Mouse (Mus musculus) forebrain, embryonic 12.5 days (tissue): ENCODE results near the gene Rprd1b. TPM values are rescaled to one million over a fixed set of nuclear protein-coding genes. Genes with fewer than 3 reads are reported as not detected.

Source experiments
- ATAC-seq: fragments of 200-750 bp; cut with Nextera tagmentation; 2 replicates; pipeline ENCODE4 v1.8.0; 2017; ENCODE audit warnings: moderate TSS enrichment; ENCODE audit not compliant: low FRiP score
- H3K27ac ChIP-seq: fragments of 300-500 bp; sonication (generic); 2 replicates; pipeline ENCODE4 v1.5.1; 2016; ENCODE audit warnings: mild to moderate bottlenecking
- H3K27me3 ChIP-seq: fragments of 300-500 bp; sonication (generic); 2 replicates; pipeline ENCODE4 v1.6.1; 2016; ENCODE audit warnings: mild to moderate bottlenecking
- H3K36me3 ChIP-seq: fragments of 300-500 bp; sonication (generic); replicated peaks from 2 replicates; pipeline ENCODE4 v1.6.1; 2016; ENCODE audit warnings: mild to moderate bottlenecking
- H3K4me1 ChIP-seq: fragments of 300-500 bp; sonication (generic); 2 replicates; pipeline ENCODE4 v1.6.1; 2016
- H3K4me2 ChIP-seq: fragments of 300-500 bp; sonication (generic); 2 replicates; pipeline ENCODE4 v1.6.1; 2016; ENCODE audit warnings: mild to moderate bottlenecking, moderate library complexity
- H3K4me3 ChIP-seq: fragments of 300-500 bp; sonication (generic); replicated peaks from 2 replicates; pipeline ENCODE4 v1.5.1; 2016; ENCODE audit warnings: mild to moderate bottlenecking
- H3K9ac ChIP-seq: fragments of 300-500 bp; sonication (generic); 2 replicates; pipeline ENCODE4 v1.6.1; 2016; ENCODE audit warnings: mild to moderate bottlenecking
- H3K9me3 ChIP-seq: fragments of 300-500 bp; sonication (generic); 2 replicates; pipeline ENCODE4 v1.6.1; 2016
- WGBS: fragments of 180-500 bp; shearing (Covaris S2); methylation state at CpG from one replicate; pipeline ENCODE4 v1.1.7; 2016; 5-methylcytosine and 5-hydroxymethylcytosine counted together
- polyA plus RNA-seq: library from polyadenylated mRNA; unstranded; fragments of >200 nt; fragmentation: Nextera tagmentation; extraction: Ambion mirVana; gene quantifications from 2 replicates; pipeline ENCODE4 v1.2.1, GENCODE M21; 2016

The Rprd1b gene
- polyA plus RNA-seq, 1 experiment from 2014 or later, result 61.1 TPM

GRCm38 (mm10) chr2:158159376-158160235, 131.3 kb downstream of the Rprd1b start:
- Histone ChIP-seq H3K27ac (no peak overlapping the region), H3K4me3 (no peak overlapping the region), H3K36me3 (no peaks in the 10 kb centered on the region), H3K9ac (no peak overlapping the region), H3K9me3 (no peaks in the 10 kb centered on the region), H3K27me3 (no peaks in the 10 kb centered on the region), H3K4me2 (no peak overlapping the region), H3K4me1 (0 out of 2 replicates have a peak, but pooled peaks cover 3% of the 10 kb centered on the region)
- no peak for ATAC-seq
- WGBS, result 69% methylated on average over 7 of the region's 7 CpGs

- Histone ChIP-seq H3K27ac (no peak overlapping the region), H3K4me3 (no peak overlapping the region), H3K4me2 (no peak overlapping the region), H3K4me1 (0 out of 2 replicates have a peak, but pooled peaks cover 3% of the 10 kb centered on the region), H3K9me3 (no peaks in the 10 kb centered on the region), H3K36me3 (no peaks in the 10 kb centered on the region), H3K9ac (no peak overlapping the region), H3K27me3 (no peaks in the 10 kb centered on the region)
- no peak for ATAC-seq
- WGBS, result 90% methylated on average over 6 of the region's 6 CpGs
These were observed 133.5 kb downstream of the Rprd1b start for GRCm38 (mm10) chr2:158161761-158162160.

DNA sequence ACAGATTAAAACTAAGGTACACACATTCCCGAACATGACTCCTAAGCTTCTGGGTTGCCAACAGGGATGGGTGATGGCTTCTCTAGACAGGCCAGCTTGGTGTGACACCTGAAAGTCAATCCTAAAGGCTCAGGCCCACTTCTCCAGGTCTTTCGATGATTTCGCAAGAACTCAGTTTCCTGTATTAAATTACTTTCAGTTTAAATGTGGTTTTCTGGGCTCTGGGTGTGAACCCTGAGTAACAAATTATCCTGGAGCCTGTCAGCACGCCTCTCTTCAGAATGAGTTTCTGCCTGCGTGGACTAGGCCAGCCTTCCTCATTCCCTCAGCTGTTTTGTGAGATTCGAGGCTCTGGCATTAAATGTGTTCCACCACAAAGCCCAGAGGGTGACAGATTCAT, 134.7 kb downstream of the Rprd1b start:
- ATAC-seq, result no peak
- Histone ChIP-seq H3K9me3 (no peaks in the 10 kb centered on the region), H3K9ac (no peak overlapping the region), H3K4me3 (no peak overlapping the region), H3K36me3 (no peaks in the 10 kb centered on the region), H3K27ac (no peak overlapping the region), H3K4me2 (no peak overlapping the region), H3K27me3 (no peaks in the 10 kb centered on the region), H3K4me1 (0 out of 2 replicates have a peak, but pooled peaks cover 3% of the 10 kb centered on the region)
- 88% methylated on average over 6 of the region's 6 CpGs for WGBS

- H3K27ac ChIP-seq, result no peak overlapping the region
- H3K36me3 ChIP-seq, result no peaks in the 10 kb centered on the region
- H3K9ac ChIP-seq, result no peak overlapping the region
- no peak overlapping the region for H3K4me3 ChIP-seq
- whole genome bisulfite sequencing, result 84% methylated on average over 4 of the region's 4 CpGs
- no peak overlapping the region for H3K4me2 ChIP-seq
- no peaks in the 10 kb centered on the region for H3K9me3 ChIP-seq
- H3K4me1 ChIP-seq, result no peaks in the 10 kb centered on the region
- ATAC-seq, result no peak
- no peaks in the 10 kb centered on the region for H3K27me3 ChIP-seq
These were observed 137.5 kb downstream of the Rprd1b start for GRCm38 (mm10) chr2:158165776-158166175.

GRCm38 (mm10) chr2:158166628-158167027, 138.3 kb downstream of the Rprd1b start:
- H3K36me3 ChIP-seq, result no peaks in the 10 kb centered on the region
- no peak overlapping the region for H3K27ac ChIP-seq
- no peaks in the 10 kb centered on the region for H3K27me3 ChIP-seq
- no peak overlapping the region for H3K9ac ChIP-seq
- no peak for ATAC-seq
- H3K4me1 ChIP-seq, result no peaks in the 10 kb centered on the region
- H3K4me3 ChIP-seq, result no peak overlapping the region
- no peak overlapping the region for H3K4me2 ChIP-seq
- WGBS, result 84% methylated on average over 7 of the region's 7 CpGs
- H3K9me3 ChIP-seq, result no peaks in the 10 kb centered on the region

GRCm38 (mm10) chr2:158167496-158168205, 139.4 kb downstream of the Rprd1b start:
- no peak overlapping the region for H3K27ac ChIP-seq

DNA sequence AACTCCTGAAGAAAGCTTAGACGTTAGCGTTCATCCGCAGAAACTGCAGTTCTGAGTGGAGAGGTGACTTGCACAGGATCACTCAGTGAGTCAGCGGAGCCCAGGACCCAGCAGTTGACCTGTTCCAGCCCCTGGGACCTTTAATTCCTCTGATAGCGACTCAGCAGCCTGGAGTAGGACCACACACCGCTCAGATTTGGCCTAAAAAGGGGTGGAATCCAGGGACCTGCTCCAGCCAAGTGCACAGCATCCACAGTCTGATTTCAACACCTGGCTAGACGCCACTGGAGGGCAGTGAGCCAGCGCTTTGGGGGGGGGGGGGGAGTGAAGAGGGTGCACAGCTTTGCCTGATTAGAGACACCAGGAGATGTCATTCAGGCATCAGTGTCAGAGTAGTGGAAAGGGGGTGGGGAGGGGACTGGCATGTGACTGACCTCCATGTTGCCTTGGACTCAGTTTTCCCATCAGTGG, 140.5 kb downstream of the Rprd1b start:
- Histone ChIP-seq H3K27me3 (no peaks in the 10 kb centered on the region), H3K9ac (no peak overlapping the region), H3K27ac (no peak overlapping the region), H3K4me1 (no peaks in the 10 kb centered on the region), H3K4me3 (no peak overlapping the region), H3K9me3 (no peaks in the 10 kb centered on the region), H3K36me3 (no peaks in the 10 kb centered on the region), H3K4me2 (no peak overlapping the region)
- WGBS, result 81% methylated on average over 8 of the region's 8 CpGs
- no peak for ATAC-seq

More at GRCm38 (mm10) chr2:158167496-158168205, 139.4 kb downstream of the Rprd1b start:
- H3K4me3 ChIP-seq, result no peak overlapping the region
- no peaks in the 10 kb centered on the region for H3K27me3 ChIP-seq
- H3K36me3 ChIP-seq, result no peaks in the 10 kb centered on the region
- H3K4me1 ChIP-seq, result no peaks in the 10 kb centered on the region
- no peak overlapping the region for H3K4me2 ChIP-seq
- no peak for ATAC-seq
- 83% methylated on average over 9 of the region's 9 CpGs for WGBS
- no peaks in the 10 kb centered on the region for H3K9me3 ChIP-seq
- no peak overlapping the region for H3K9ac ChIP-seq

DNA sequence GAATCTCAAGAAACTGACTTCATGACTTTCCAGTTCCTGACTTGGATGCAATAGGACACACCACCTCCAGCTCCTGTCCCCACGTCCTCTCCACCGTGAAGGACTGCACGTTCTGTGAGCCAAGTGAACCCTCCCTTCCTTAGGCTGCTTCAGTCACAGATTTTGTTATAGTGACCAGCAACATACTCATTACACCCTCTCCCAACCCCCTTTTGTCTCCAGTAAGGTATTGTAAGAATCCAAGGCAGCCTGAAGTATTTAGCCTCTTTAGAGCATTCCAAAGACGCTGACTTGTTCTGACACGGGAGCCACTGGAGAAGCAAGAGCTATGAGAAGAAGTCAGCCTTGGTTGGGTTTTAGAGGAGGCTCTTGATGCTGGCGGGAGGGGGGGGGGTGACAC, 141.1 kb downstream of the Rprd1b start:
- H3K4me3 ChIP-seq, result no peak overlapping the region
- H3K4me2 ChIP-seq, result no peak overlapping the region
- H3K36me3 ChIP-seq, result no peaks in the 10 kb centered on the region
- no peaks in the 10 kb centered on the region for H3K27me3 ChIP-seq
- 73% methylated on average over 6 of the region's 6 CpGs for WGBS
- no peak overlapping the region for H3K9ac ChIP-seq
- H3K9me3 ChIP-seq, result no peaks in the 10 kb centered on the region
- no peak for ATAC-seq
- no peaks in the 10 kb centered on the region for H3K4me1 ChIP-seq
- H3K27ac ChIP-seq, result no peak overlapping the region

- Histone ChIP-seq H3K9ac (no peak overlapping the region), H3K36me3 (no peaks in the 10 kb centered on the region), H3K27me3 (no peaks in the 10 kb centered on the region), H3K4me3 (no peak overlapping the region), H3K4me1 (no peaks in the 10 kb centered on the region), H3K27ac (no peak overlapping the region), H3K9me3 (no peaks in the 10 kb centered on the region), H3K4me2 (no peak overlapping the region)
- WGBS, result 89% methylated on average over 7 of the region's 7 CpGs
- no peak for ATAC-seq
These were observed 141.5 kb downstream of the Rprd1b start for GRCm38 (mm10) chr2:158169771-158170170.

DNA sequence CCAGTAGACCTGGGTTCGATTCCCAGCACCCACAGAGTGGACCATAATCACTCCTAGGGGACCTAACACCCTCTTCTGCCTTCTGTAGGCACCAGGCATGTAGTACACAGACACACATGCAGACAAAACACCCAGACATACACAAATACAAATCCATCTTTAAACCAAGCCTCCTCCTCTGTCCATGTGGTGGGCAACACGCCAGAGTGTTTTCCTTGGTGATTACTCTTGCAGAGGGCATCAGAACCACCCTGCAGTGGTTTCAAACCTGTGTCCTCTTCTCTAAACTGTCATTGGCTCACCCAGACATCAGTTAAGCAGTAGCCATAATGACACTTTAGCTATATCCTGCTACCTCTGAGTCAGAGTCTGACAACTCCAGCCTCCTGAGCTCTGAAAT, 142.1 kb downstream of the Rprd1b start:
- Histone ChIP-seq H3K4me2 (no peak overlapping the region), H3K9me3 (no peaks in the 10 kb centered on the region), H3K36me3 (no peaks in the 10 kb centered on the region), H3K4me3 (no peak overlapping the region), H3K9ac (no peak overlapping the region), H3K27me3 (no peaks in the 10 kb centered on the region), H3K4me1 (no peaks in the 10 kb centered on the region), H3K27ac (no peak overlapping the region)
- ATAC-seq, result no peak
- 65% methylated on average over 2 of the region's 2 CpGs for WGBS

DNA sequence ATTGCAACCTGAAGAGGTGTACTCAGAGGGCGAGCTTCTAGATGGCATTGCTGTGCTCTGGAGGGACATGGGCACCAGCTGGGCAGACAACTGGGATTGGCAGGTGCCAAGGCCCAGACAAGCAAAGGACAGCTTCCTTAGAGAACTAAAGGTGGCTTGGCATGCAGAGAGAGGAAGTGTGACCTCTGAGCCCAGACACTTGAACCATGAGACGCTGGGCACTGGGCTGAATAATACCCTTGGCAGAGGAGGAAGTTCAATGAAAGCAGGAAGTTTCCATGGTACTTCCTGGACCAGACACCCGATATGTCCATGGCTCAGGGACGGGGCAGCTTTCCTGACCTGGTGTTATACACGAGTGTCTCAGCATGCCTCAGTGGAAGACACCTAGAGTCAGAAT, 146.1 kb downstream of the Rprd1b start:
- Histone ChIP-seq H3K4me2 (no peak overlapping the region), H3K27ac (no peak overlapping the region), H3K4me1 (peaks cover 26% of the 10 kb centered on the region), H3K27me3 (no peaks in the 10 kb centered on the region), H3K4me3 (no peak overlapping the region), H3K9ac (no peak overlapping the region), H3K36me3 (no peaks in the 10 kb centered on the region), H3K9me3 (no peaks in the 10 kb centered on the region)
- WGBS, result 79% methylated on average over 5 of the region's 5 CpGs
- ATAC-seq, result no peak

GRCm38 (mm10) chr2:158174958-158175357, 146.7 kb downstream of the Rprd1b start:
- Histone ChIP-seq H3K27ac (no peak overlapping the region), H3K4me3 (no peak overlapping the region), H3K4me2 (no peak overlapping the region), H3K9ac (no peak overlapping the region), H3K4me1 (peaks cover 31% of the 10 kb centered on the region), H3K9me3 (no peaks in the 10 kb centered on the region), H3K36me3 (no peaks in the 10 kb centered on the region), H3K27me3 (no peaks in the 10 kb centered on the region)
- WGBS, result 95% methylated on average over 15 of the region's 15 CpGs
- no peak for ATAC-seq
